Mouse (Mus musculus) stomach, embryonic 15.5 days (tissue): ENCODE measurements around the gene Utp6. TPM values are rescaled to one million over a fixed set of nuclear protein-coding genes. Genes with fewer than 3 reads are reported as not detected.

Experiments used
- ATAC-seq: fragments of 200-750 bp; cut with Nextera tagmentation; 2 replicates; pipeline ENCODE4 v1.8.0; 2017; ENCODE audit warnings: low read depth, moderate number of reproducible peaks, moderate TSS enrichment; ENCODE audit not compliant: insufficient read depth, low FRiP score
- H3K27ac ChIP-seq: fragments of 300-500 bp; sonication (generic); 2 replicates; pipeline ENCODE4 v1.5.1; 2015; ENCODE audit warnings: mild to moderate bottlenecking, inconsistent platforms
- H3K27me3 ChIP-seq: fragments of 300-500 bp; sonication (generic); replicated peaks from 2 replicates; pipeline ENCODE4 v1.6.1; 2015; ENCODE audit warnings: inconsistent platforms
- H3K36me3 ChIP-seq: fragments of 300-500 bp; sonication (generic); 2 replicates; pipeline ENCODE4 v1.6.1; 2015; ENCODE audit warnings: inconsistent platforms
- H3K4me1 ChIP-seq: fragments of 300-500 bp; sonication (generic); 2 replicates; pipeline ENCODE4 v1.6.1; 2015; ENCODE audit warnings: inconsistent platforms
- H3K4me2 ChIP-seq: fragments of 300-500 bp; sonication (generic); 2 replicates; pipeline ENCODE4 v1.6.1; 2015; ENCODE audit warnings: mild to moderate bottlenecking, inconsistent platforms
- H3K4me3 ChIP-seq: fragments of 300-500 bp; sonication (generic); replicated peaks from 2 replicates; pipeline ENCODE4 v1.5.1; 2015; ENCODE audit warnings: inconsistent platforms
- H3K9ac ChIP-seq: fragments of 300-500 bp; sonication (generic); 2 replicates; pipeline ENCODE4 v1.6.1; 2015; ENCODE audit warnings: inconsistent platforms
- H3K9me3 ChIP-seq: fragments of 300-500 bp; sonication (generic); 2 replicates; pipeline ENCODE4 v1.6.1; 2016; ENCODE audit warnings: inconsistent platforms
- WGBS: fragments of 180-500 bp; shearing (Covaris S2); methylation state at CpG from one replicate; pipeline ENCODE4 v1.1.7; 2015; 5-methylcytosine and 5-hydroxymethylcytosine counted together
- polyA plus RNA-seq: library from polyadenylated mRNA; unstranded; fragments of >200 nt; fragmentation: Nextera tagmentation; extraction: Ambion mirVana; gene quantifications from 2 replicates; pipeline ENCODE4 v1.2.1, GENCODE M21; 2015

Utp6 gene
- polyA plus RNA-seq, 1 experiment from 2014 or later: 41.9 TPM

DNA sequence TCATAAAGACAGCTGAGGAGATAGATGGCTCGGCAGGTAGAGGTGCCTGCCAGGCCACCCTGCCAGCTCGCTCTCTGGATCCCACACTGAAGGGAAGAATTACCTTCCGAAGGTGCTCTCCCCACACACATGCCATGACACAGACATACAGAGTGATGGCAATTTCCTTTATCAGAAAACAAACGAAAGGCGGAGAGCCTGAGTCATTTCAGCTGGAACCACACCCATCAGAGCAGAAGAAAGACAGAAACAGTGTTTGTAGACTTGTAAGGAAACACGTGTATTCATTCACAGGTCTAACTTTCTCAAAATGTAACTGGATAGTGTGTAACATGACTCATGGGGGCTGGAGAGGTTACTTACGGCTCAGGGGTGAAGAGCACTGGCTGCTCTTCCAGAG lies 18.6 kb downstream of the Utp6 start:
- Histone ChIP-seq H3K9me3 (no peaks in the 10 kb centered on the region), H3K27me3 (no peaks in the 10 kb centered on the region), H3K27ac (no peak overlapping the region), H3K4me2 (no peak overlapping the region), H3K4me1 (no peaks in the 10 kb centered on the region), H3K9ac (no peak overlapping the region), H3K4me3 (no peak overlapping the region), H3K36me3 (peaks cover 53% of the 10 kb centered on the region)
- no peak; the same call in 1 of the 2 replicates for ATAC-seq
- WGBS: 70% methylated on average over 7 of the region's 7 CpGs

DNA sequence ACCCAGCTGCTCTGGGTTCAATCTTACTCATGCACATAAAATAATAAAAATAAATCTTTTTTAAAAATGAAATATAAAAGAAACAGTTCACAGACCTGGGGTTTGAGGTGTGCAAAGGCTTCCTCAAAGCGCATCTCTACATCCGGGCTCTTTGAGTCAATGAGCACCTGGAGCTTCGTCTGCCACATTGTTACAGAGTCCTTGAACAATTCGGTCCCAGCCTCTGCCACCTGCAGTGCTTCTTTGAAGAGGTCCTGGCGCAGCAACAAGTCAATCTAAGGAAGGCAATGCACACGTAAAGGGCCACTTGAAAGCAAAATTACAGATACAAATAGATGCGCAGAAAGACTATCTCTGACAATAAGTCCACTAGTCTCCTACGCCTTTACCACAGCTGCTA lies 19.1 kb downstream of the Utp6 start:
- no peak overlapping the region for H3K4me3 ChIP-seq
- H3K9me3 ChIP-seq: no peaks in the 10 kb centered on the region
- no peak for ATAC-seq
- H3K4me2 ChIP-seq: no peak overlapping the region
- no peaks in the 10 kb centered on the region for H3K27me3 ChIP-seq
- H3K9ac ChIP-seq: no peak overlapping the region
- 96% methylated on average over 8 of the region's 8 CpGs for WGBS
- no peak overlapping the region for H3K27ac ChIP-seq
- no peaks in the 10 kb centered on the region for H3K4me1 ChIP-seq
- H3K36me3 ChIP-seq: peaks cover 50% of the 10 kb centered on the region

DNA sequence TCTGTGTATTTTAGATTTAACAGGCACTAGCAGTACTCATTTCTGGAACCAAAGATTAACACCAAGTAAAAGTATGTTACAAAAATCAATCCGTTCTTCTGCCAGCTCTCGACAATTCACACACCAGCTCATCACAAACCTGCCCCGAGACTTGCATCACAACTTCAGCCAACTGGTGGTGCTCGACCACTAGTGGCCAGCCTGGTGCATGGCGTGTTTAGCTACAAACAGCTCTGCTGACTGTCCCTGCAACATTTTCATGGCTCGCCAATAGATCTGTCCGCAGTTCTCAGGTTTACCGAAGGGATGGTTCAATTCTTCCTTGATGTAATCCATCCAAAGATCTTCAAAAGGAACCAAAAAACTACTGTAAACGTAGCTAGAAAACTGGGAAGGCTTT lies 26.4 kb downstream of the Utp6 start:
- Histone ChIP-seq H3K9me3 (no peaks in the 10 kb centered on the region), H3K4me1 (no peaks in the 10 kb centered on the region), H3K4me3 (no peak overlapping the region), H3K4me2 (no peak overlapping the region), H3K27me3 (no peaks in the 10 kb centered on the region), H3K36me3 (peaks cover 26% of the 10 kb centered on the region), H3K27ac (no peak overlapping the region), H3K9ac (no peak overlapping the region)
- no peak for ATAC-seq
- 81% methylated on average over 9 of the region's 9 CpGs for WGBS

DNA sequence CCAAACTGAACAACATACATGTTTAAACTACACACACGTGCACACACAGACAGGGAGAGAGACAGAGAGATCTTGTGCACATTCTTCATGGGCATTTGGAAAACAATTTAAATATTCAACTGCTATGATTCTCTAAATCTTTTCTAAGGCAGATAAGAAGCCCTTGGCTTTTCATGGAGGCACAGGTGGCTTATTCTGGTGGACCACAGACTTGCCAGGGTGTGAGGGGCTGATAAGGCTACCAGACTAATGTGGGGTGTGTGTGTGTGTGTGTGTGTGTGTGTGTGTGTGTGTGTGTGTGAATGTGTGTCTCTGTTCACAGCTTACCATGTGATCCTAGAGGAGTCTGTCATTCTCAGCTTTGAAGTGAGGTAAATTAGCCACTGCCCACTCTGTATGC lies 39.4 kb downstream of the Utp6 start:
- no peak overlapping the region for H3K9ac ChIP-seq
- WGBS: 79% methylated on average over 1 of the region's 1 CpGs
- H3K27me3 ChIP-seq: no peaks in the 10 kb centered on the region
- H3K4me1 ChIP-seq: peaks cover 10% of the 10 kb centered on the region; the same call in 1 of the 2 replicates
- no peak overlapping the region for H3K27ac ChIP-seq
- no peak overlapping the region for H3K4me2 ChIP-seq
- no peak for ATAC-seq
- H3K9me3 ChIP-seq: no peaks in the 10 kb centered on the region
- no peaks in the 10 kb centered on the region for H3K36me3 ChIP-seq
- no peak overlapping the region for H3K4me3 ChIP-seq

DNA sequence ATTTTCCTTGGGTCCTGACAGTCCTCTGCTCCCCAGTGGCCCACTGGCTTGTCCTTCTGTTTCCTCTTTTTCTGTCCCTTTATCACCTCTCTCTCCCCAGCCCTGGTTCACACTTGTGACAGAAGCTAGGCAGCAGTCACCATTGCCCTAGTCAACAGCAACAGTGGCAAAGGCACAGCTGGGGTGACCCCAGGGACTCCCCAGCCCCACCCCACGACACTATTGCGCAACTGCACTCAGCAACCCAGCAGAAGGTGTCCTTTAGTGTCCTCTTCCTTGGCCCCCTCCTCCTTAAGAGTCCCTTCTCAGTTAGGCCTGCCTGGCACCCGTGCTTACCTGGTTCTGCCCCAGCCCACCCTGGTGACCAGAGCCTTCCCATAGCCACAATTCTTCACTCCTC lies 40.0 kb downstream of the Utp6 start:
- H3K27ac ChIP-seq: no peak overlapping the region
- H3K4me3 ChIP-seq: no peak overlapping the region
- no peaks in the 10 kb centered on the region for H3K9me3 ChIP-seq
- WGBS: 78% methylated on average over 3 of the region's 3 CpGs
- no peaks in the 10 kb centered on the region for H3K27me3 ChIP-seq
- ATAC-seq: no peak
- peaks cover 10% of the 10 kb centered on the region; the same call in 1 of the 2 replicates for H3K4me1 ChIP-seq
- no peak overlapping the region for H3K4me2 ChIP-seq
- H3K9ac ChIP-seq: no peak overlapping the region
- H3K36me3 ChIP-seq: no peaks in the 10 kb centered on the region

DNA sequence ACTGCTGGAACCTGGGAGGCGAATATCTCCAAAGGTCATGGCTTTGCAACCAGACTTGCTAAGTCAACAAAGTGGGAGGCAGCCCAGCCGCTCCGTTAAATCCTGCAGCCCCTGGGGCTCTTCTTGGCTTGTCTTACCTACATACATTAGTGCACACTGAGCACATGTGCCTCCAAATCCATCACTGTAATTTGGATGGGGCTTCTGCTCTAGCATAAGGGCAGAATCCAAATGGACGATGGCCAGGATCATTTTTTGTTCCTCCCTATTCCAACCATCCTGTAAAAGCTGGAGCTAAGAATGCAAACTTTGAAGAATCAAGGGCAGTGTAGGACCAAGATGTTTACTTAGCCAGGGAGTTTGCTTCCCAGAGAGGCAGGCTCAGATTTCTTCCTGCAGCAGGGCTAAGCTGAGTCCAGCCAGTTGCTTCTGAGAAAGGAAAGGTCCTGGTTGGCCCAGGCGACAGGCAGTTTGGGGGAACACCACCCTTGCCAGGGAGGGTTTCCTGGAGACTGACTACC lies 41.6 kb downstream of the Utp6 start:
- Histone ChIP-seq H3K27me3 (no peaks in the 10 kb centered on the region), H3K9ac (no peak overlapping the region), H3K27ac (peak overlapping the region; percentile 71; the same call in 1 of the 2 replicates), H3K4me2 (peak overlapping the region; percentile 35; the same call in 1 of the 2 replicates), H3K4me3 (no peak overlapping the region), H3K4me1 (peaks cover 10% of the 10 kb centered on the region; the same call in 1 of the 2 replicates), H3K9me3 (no peaks in the 10 kb centered on the region), H3K36me3 (no peaks in the 10 kb centered on the region)
- WGBS: 22% methylated on average over 5 of the region's 5 CpGs
- ATAC-seq: peak; percentile 67; the same call in 1 of the 2 replicates

DNA sequence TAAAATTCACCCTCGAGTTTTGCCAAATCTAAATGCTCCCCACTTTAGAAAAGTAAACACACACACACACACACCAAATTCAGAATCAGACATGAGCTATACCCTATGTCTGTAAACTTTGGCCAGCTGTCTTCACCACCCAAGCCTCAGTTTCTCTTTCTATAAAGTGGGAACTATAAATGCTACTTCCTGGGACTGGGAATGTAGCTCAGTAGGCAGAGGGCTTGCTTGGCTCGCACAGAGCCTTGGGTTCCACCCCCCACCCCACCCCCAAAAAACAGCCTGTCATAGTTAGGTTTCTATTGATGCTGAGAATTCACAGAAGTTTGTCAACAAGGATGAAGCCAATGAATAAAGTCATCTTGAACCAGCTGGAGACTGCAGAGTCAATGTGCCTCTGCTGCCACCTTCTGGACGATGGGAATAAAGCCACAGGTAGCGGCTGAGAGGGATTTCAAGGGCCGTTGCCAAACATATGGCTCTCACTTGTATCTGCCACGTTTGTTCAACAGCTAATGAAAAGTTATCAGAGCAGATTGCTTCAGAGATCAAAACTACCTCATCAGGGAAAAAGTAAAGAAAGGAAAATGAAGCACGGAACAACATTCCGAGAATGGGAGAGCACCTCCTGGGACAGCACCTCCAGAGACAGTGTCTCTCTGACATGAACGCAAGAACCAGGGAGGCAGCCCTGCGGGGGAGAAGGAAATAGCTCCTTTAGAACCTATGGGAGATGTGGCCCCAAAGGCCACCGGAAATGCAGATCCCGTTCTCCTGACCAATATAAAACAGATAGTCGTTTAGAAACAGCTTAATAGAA lies 42.3 kb downstream of the Utp6 start:
- 12% methylated on average over 13 of the region's 13 CpGs for WGBS
- no peak overlapping the region for H3K4me3 ChIP-seq
- no peaks in the 10 kb centered on the region for H3K36me3 ChIP-seq
- no peak overlapping the region for H3K9ac ChIP-seq
- peak; percentile 63; the same call in 1 of the 2 replicates for ATAC-seq
- H3K4me1 ChIP-seq: peaks cover 10% of the 10 kb centered on the region; the same call in 1 of the 2 replicates
- peak overlapping the region; percentile 35; the same call in 1 of the 2 replicates for H3K4me2 ChIP-seq
- peak overlapping the region; percentile 71; the same call in 1 of the 2 replicates for H3K27ac ChIP-seq
- H3K27me3 ChIP-seq: no peaks in the 10 kb centered on the region
- no peaks in the 10 kb centered on the region for H3K9me3 ChIP-seq

DNA sequence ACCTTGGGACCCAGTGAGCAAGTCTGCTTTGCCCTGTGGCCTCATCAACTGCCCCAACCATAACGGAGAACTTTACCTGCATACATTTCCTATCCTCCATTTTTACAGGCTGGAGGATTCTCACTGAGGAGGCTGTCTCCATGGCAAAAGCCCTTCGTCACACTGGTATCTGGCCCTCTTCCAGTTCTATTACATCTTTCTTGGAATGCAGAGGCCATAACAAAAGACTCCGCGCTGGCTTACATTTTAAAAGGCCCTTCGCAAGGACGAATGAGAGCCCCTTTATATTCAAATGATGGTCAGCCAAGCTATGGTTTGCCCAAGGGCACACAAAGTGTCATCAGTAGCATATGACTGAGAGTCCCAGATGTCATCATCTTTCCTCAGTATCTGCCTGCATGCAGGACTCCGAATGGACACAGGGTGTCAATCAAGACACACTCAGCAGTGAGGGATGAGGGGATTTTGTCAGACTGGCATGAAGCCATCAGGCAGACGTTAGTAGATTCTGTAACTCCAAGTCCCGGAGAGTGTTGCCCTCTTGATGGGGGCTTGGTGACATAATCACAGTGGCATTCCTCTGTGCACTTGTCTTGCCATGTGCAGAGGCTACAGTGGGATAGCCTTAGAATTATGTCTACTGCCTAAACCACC lies 46.4 kb downstream of the Utp6 start:
- Histone ChIP-seq H3K9me3 (no peaks in the 10 kb centered on the region), H3K4me1 (peaks cover 7% of the 10 kb centered on the region; the same call in 1 of the 2 replicates), H3K27me3 (no peaks in the 10 kb centered on the region), H3K9ac (no peak overlapping the region), H3K4me2 (no peak overlapping the region), H3K27ac (no peak overlapping the region), H3K4me3 (no peak overlapping the region), H3K36me3 (no peaks in the 10 kb centered on the region)
- ATAC-seq: no peak
- 66% methylated on average over 9 of the region's 9 CpGs for WGBS

DNA sequence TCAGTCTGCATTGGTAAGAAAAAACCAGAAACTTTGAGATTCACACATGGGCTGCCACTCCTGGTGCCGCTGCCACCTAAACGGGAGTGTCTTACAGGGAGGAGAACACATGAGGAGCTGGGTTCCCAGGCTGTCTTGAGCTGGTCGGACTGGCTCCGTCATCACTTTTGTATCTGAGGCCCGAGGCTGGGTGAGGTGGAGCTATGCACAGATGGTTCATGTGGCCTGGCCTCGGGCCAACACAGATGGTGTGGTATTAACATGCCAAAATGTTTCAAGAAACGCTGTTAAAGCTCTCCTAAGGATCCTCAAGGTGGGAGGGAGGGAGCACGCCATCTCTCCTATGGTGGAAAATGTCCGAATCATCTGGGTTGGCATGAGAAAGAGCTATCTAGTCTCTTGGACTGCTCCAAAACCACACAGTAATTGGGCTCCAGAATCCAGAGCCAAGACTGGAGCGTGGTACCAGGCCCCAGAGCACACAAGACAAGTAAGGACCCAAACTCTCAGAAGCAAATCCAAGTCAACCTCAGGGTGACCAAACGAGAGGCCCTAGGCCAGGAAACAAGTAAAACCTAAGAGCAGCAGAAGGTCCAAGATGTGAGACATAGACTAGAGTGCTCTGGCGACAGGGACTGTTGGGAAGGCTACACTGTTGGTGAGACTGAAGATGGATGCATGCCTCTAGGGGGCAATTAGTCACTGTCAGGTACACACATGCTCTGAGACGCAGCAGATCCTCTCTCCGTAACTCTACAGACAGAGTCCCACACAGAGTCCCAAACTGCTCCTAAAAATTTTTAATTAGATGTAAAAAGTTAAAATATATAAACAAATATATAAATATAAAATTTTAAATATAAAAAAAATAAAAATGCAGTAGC lies 53.3 kb downstream of the Utp6 start:
- Histone ChIP-seq H3K9me3 (no peaks in the 10 kb centered on the region), H3K4me2 (no peak overlapping the region), H3K27me3 (no peaks in the 10 kb centered on the region), H3K4me3 (no peak overlapping the region), H3K36me3 (no peaks in the 10 kb centered on the region), H3K27ac (no peak overlapping the region), H3K4me1 (peaks cover 5% of the 10 kb centered on the region), H3K9ac (no peak overlapping the region)
- peak; percentile 60; the same call in 1 of the 2 replicates for ATAC-seq
- 46% methylated on average over 14 of the region's 14 CpGs for WGBS

DNA sequence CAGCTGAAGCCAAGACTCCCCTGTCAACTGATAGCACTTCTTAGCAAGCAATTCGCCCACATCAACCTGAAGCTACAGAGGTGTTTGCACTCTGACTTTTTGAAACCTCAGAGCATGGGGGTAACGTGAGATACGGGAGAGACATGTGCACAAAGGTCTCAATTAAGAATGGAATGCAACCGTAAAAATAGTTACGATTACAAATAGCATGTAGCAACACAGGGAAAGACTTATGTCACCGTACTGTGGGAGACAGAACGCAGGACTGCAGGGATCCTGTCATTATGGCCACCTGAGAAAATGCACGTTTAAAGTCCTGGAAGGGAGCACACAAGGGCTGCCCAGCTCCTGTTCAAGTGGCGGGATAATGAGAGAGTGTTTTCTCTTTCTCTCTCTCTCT lies 55.3 kb downstream of the Utp6 start:
- Histone ChIP-seq H3K4me3 (no peak overlapping the region), H3K4me1 (peaks cover 5% of the 10 kb centered on the region), H3K27ac (no peak overlapping the region), H3K4me2 (no peak overlapping the region), H3K27me3 (no peaks in the 10 kb centered on the region), H3K36me3 (no peaks in the 10 kb centered on the region), H3K9ac (no peak overlapping the region), H3K9me3 (no peaks in the 10 kb centered on the region)
- ATAC-seq: no peak
- 71% methylated on average over 9 of the region's 9 CpGs for WGBS

DNA sequence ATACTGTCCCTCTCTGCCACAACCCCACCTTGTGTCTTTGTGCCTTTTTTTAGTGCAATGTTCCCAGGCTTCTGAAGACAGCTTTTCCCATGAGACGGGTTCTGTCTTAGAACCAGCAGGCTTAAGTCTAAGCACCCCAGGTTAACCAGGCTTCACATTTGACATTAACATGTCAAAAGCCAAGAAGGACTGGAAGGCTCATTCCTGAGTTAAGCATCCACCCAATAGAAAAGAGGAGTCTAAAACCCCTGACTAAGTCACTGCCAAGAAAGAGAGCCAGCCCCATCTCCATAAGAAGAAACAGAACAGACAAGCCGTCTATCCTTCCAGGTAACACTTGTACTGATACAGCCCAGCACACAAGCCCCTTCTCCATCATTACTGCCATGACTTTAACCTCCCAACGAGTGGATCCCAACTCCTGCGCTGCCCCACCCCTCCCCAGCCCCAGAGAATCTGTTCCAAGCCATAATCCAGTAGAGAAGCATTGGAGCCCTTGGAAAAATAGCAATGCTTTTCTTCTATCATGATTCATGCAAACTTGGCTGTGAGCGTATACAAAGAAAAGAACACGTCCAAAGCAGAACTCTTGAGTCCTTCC lies 59.2 kb downstream of the Utp6 start:
- no peak overlapping the region for H3K9ac ChIP-seq
- no peaks in the 10 kb centered on the region for H3K4me1 ChIP-seq
- peak overlapping the region; percentile 40 for H3K27ac ChIP-seq
- no peaks in the 10 kb centered on the region for H3K9me3 ChIP-seq
- ATAC-seq: peak; percentile 47; the same call in 1 of the 2 replicates
- H3K27me3 ChIP-seq: no peaks in the 10 kb centered on the region
- H3K36me3 ChIP-seq: no peaks in the 10 kb centered on the region
- H3K4me3 ChIP-seq: no peak overlapping the region
- WGBS: 54% methylated on average over 6 of the region's 6 CpGs
- H3K4me2 ChIP-seq: no peak overlapping the region
